Mouse (Mus musculus): ENCODE measurements at regions not wholly inside any gene's neighbourhood (a gene's known extent, or its start where the extent isn't known, plus 50 kb on each side); places are given as distances from the start of the nearest gene placed in this dataset.

- Histone ChIP-seq H3K4me2 (ENCODE audit: low read length) (no peak overlapping the region), H3K9me3 (replicated peaks; ENCODE audit: control insufficient read depth, low read length, poor library complexity, severe bottlenecking) (no peaks in the 10 kb centered on the region), H3K9ac (ENCODE audit: low read depth, low read length) (no peak overlapping the region), H3K4me1 (ENCODE audit: control insufficient read depth, insufficient read depth, low read length) (no peaks in the 10 kb centered on the region), H3K27ac (ENCODE audit: low read length) (no peak overlapping the region), H3K27me3 (ENCODE audit: control insufficient read depth, insufficient read depth, low read depth, low read length) (no peaks in the 10 kb centered on the region), H3K36me3 (ENCODE audit: control insufficient read depth, insufficient read depth, low read length) (no peaks in the 10 kb centered on the region), H3K4me3 (ENCODE audit: low read depth, low read length) (no peak overlapping the region)
- no peak for ATAC-seq
Measured at GRCm38 (mm10) chr13:15862941-15863340, 148.7 kb upstream of the Inhba start.

DNA sequence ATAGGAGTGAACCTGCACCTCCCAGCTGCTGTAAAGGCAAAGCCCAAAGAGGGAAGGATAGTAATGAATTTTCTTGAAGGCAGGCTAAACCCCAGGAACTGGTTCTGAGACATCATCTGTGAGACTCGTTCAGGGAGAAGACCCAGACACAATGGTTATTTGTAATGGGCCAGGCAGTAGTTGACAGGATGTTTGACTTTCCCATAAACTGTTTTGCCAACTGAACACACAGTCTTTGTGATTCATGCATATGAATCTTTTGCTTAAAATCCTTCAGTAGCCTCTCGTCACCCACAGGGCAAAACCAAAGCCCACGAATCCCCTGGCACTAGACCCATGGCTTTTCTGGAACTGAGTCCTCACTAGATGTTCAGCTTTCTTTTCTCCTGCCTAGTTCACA, 148.3 kb upstream of the Inhba start:
- H3K4me3 ChIP-seq (ENCODE audit: low read depth, low read length), result no peak overlapping the region
- no peaks in the 10 kb centered on the region for H3K4me1 ChIP-seq (ENCODE audit: control insufficient read depth, insufficient read depth, low read length)
- H3K27me3 ChIP-seq (ENCODE audit: control insufficient read depth, insufficient read depth, low read depth, low read length), result no peaks in the 10 kb centered on the region
- H3K9me3 ChIP-seq (replicated peaks; ENCODE audit: control insufficient read depth, low read length, poor library complexity, severe bottlenecking), result no peaks in the 10 kb centered on the region
- no peak overlapping the region for H3K27ac ChIP-seq (ENCODE audit: low read length)
- WGBS, result 55% methylated on average over 3 of the region's 3 CpGs
- no peak overlapping the region for H3K4me2 ChIP-seq (ENCODE audit: low read length)
- no peak overlapping the region for H3K9ac ChIP-seq (ENCODE audit: low read depth, low read length)
- no peaks in the 10 kb centered on the region for H3K36me3 ChIP-seq (ENCODE audit: control insufficient read depth, insufficient read depth, low read length)
- ATAC-seq, result no peak

- Histone ChIP-seq H3K27me3 (ENCODE audit: control insufficient read depth, insufficient read depth, low read depth, low read length) (no peaks in the 10 kb centered on the region), H3K4me3 (ENCODE audit: low read depth, low read length) (no peak overlapping the region), H3K4me1 (ENCODE audit: control insufficient read depth, insufficient read depth, low read length) (no peaks in the 10 kb centered on the region), H3K9me3 (replicated peaks; ENCODE audit: control insufficient read depth, low read length, poor library complexity, severe bottlenecking) (no peaks in the 10 kb centered on the region), H3K27ac (ENCODE audit: low read length) (no peak overlapping the region), H3K36me3 (ENCODE audit: control insufficient read depth, insufficient read depth, low read length) (no peaks in the 10 kb centered on the region), H3K4me2 (ENCODE audit: low read length) (no peak overlapping the region), H3K9ac (ENCODE audit: low read depth, low read length) (no peak overlapping the region)
- 82% methylated on average over 5 of the region's 5 CpGs for WGBS
- ATAC-seq, result no peak
Measured at GRCm38 (mm10) chr13:15867046-15867561, 144.5 kb upstream of the Inhba start.

DNA sequence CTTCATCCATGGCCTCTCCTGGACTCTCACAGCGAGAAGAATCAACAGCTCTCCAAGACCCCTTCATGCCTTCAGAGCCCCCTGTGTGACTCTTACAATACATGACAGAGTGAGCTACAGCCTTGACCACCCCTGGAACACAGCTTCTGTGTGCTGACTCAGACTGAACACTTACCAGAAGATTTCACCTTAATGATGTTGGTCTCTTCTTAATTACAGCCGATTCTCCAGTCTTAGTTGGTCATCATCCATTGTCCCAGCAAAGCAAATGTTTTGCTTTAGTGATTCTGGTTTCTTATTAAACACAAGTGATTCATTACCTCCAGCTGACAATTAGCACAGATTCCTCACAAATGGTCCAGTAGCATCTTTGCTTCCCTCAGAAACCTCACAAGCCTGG, 134.0 kb upstream of the Inhba start:
- no peak overlapping the region for H3K9ac ChIP-seq (ENCODE audit: low read depth, low read length)
- H3K27me3 ChIP-seq (ENCODE audit: control insufficient read depth, insufficient read depth, low read depth, low read length), result no peaks in the 10 kb centered on the region
- H3K27ac ChIP-seq (ENCODE audit: low read length), result no peak overlapping the region
- H3K4me3 ChIP-seq (ENCODE audit: low read depth, low read length), result no peak overlapping the region
- ATAC-seq, result no peak
- H3K36me3 ChIP-seq (ENCODE audit: control insufficient read depth, insufficient read depth, low read length), result no peaks in the 10 kb centered on the region
- WGBS, result 89% methylated on average over 2 of the region's 2 CpGs
- H3K4me1 ChIP-seq (ENCODE audit: control insufficient read depth, insufficient read depth, low read length), result no peaks in the 10 kb centered on the region
- no peaks in the 10 kb centered on the region for H3K9me3 ChIP-seq (replicated peaks; ENCODE audit: control insufficient read depth, low read length, poor library complexity, severe bottlenecking)
- H3K4me2 ChIP-seq (ENCODE audit: low read length), result no peak overlapping the region

DNA sequence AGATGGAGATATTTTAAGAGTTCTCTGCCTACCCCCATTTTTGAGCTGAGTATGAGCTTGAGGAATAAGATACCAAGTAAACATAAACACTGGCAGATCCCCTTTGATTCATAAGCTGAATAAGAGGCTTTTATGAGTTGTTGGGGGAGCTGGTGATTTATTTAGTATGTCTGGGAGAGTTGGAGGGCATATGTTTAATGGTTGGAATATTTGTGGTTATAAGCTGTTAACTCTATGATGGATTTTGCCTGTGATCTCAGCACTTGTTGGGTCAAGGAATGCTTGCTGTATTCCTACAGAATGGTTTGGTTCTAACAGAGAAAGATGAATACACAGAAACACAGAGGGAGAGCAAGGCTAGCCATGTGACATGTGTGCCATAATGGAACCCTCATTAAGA, 132.1 kb upstream of the Inhba start:
- ATAC-seq, result no peak
- Histone ChIP-seq H3K4me1 (ENCODE audit: control insufficient read depth, insufficient read depth, low read length) (no peaks in the 10 kb centered on the region), H3K9ac (ENCODE audit: low read depth, low read length) (no peak overlapping the region), H3K4me3 (ENCODE audit: low read depth, low read length) (no peak overlapping the region), H3K36me3 (ENCODE audit: control insufficient read depth, insufficient read depth, low read length) (no peaks in the 10 kb centered on the region), H3K27me3 (ENCODE audit: control insufficient read depth, insufficient read depth, low read depth, low read length) (no peaks in the 10 kb centered on the region), H3K9me3 (replicated peaks; ENCODE audit: control insufficient read depth, low read length, poor library complexity, severe bottlenecking) (no peaks in the 10 kb centered on the region), H3K27ac (ENCODE audit: low read length) (no peak overlapping the region), H3K4me2 (ENCODE audit: low read length) (no peak overlapping the region)

GRCm38 (mm10) chr13:15890794-15891193, 120.9 kb upstream of the Inhba start:
- 75% methylated on average over 3 of the region's 3 CpGs for WGBS
- Histone ChIP-seq H3K27ac (ENCODE audit: low read length) (no peak overlapping the region), H3K9ac (ENCODE audit: low read depth, low read length) (no peak overlapping the region), H3K27me3 (ENCODE audit: control insufficient read depth, insufficient read depth, low read depth, low read length) (no peaks in the 10 kb centered on the region), H3K4me1 (ENCODE audit: control insufficient read depth, insufficient read depth, low read length) (no peaks in the 10 kb centered on the region), H3K9me3 (replicated peaks; ENCODE audit: control insufficient read depth, low read length, poor library complexity, severe bottlenecking) (no peaks in the 10 kb centered on the region), H3K4me3 (ENCODE audit: low read depth, low read length) (no peak overlapping the region), H3K36me3 (ENCODE audit: control insufficient read depth, insufficient read depth, low read length) (no peaks in the 10 kb centered on the region), H3K4me2 (ENCODE audit: low read length) (no peak overlapping the region)
- ATAC-seq, result no peak

DNA sequence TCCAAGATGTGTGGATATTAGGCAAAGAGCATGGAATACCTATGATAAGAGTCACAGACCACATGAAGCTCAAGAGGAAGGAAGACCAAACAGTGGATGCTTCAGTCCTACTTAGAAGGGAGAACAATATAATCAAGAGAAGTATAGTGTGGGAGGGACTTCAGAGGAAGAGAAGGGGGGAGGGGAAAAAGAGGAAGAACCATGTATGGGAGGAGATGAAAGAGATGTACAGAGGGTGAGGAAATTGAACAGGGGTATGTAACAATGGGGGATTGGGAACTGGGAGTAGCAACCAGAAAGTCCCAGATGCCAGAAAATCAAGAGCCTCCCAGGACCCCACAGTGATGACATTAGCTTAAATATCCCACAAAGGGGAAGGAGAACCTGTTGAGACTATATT, 120.2 kb upstream of the Inhba start:
- no peak overlapping the region for H3K27ac ChIP-seq (ENCODE audit: low read length)
- H3K4me3 ChIP-seq (ENCODE audit: low read depth, low read length), result no peak overlapping the region
- no peak overlapping the region for H3K9ac ChIP-seq (ENCODE audit: low read depth, low read length)
- H3K4me2 ChIP-seq (ENCODE audit: low read length), result no peak overlapping the region
- H3K9me3 ChIP-seq (replicated peaks; ENCODE audit: control insufficient read depth, low read length, poor library complexity, severe bottlenecking), result no peaks in the 10 kb centered on the region
- H3K36me3 ChIP-seq (ENCODE audit: control insufficient read depth, insufficient read depth, low read length), result no peaks in the 10 kb centered on the region
- H3K4me1 ChIP-seq (ENCODE audit: control insufficient read depth, insufficient read depth, low read length), result no peaks in the 10 kb centered on the region
- no peaks in the 10 kb centered on the region for H3K27me3 ChIP-seq (ENCODE audit: control insufficient read depth, insufficient read depth, low read depth, low read length)
- ATAC-seq, result no peak

DNA sequence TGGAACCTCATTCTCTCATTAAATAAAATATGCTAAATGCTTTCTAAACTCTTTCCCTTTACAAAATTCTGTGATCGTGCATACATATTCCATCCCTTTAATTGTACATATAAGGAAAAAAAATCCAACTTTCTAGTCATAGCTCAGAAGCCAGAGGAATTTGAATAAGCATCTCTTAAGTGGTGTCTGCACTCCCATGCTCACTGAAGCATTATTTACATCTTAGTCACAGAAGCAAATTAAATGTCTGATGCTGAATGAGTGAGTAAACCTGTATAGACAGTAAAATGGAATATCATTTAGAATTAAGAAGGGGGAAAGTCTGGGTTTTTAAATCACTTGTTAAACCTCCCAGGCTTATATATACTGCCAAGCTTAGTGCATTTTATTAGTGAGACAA, 113.5 kb upstream of the Inhba start:
- no peak for ATAC-seq
- Histone ChIP-seq H3K4me1 (ENCODE audit: control insufficient read depth, insufficient read depth, low read length) (no peaks in the 10 kb centered on the region), H3K36me3 (ENCODE audit: control insufficient read depth, insufficient read depth, low read length) (no peaks in the 10 kb centered on the region), H3K9me3 (replicated peaks; ENCODE audit: control insufficient read depth, low read length, poor library complexity, severe bottlenecking) (no peaks in the 10 kb centered on the region), H3K4me2 (ENCODE audit: low read length) (no peak overlapping the region), H3K27me3 (ENCODE audit: control insufficient read depth, insufficient read depth, low read depth, low read length) (no peaks in the 10 kb centered on the region), H3K27ac (ENCODE audit: low read length) (no peak overlapping the region), H3K9ac (ENCODE audit: low read depth, low read length) (no peak overlapping the region), H3K4me3 (ENCODE audit: low read depth, low read length) (no peak overlapping the region)
- 89% methylated on average over 1 of the region's 1 CpGs for WGBS

GRCm38 (mm10) chr13:15901710-15902675, 109.7 kb upstream of the Inhba start:
- ATAC-seq, result no peak
- Histone ChIP-seq H3K4me1 (ENCODE audit: control insufficient read depth, insufficient read depth, low read length) (no peaks in the 10 kb centered on the region), H3K4me2 (ENCODE audit: low read length) (no peak overlapping the region)

More at GRCm38 (mm10) chr13:15901710-15902675, 109.7 kb upstream of the Inhba start:
- no peaks in the 10 kb centered on the region for H3K9me3 ChIP-seq (replicated peaks; ENCODE audit: control insufficient read depth, low read length, poor library complexity, severe bottlenecking)
- no peaks in the 10 kb centered on the region for H3K36me3 ChIP-seq (ENCODE audit: control insufficient read depth, insufficient read depth, low read length)
- H3K4me3 ChIP-seq (ENCODE audit: low read depth, low read length), result no peak overlapping the region
- no peak overlapping the region for H3K27ac ChIP-seq (ENCODE audit: low read length)
- no peaks in the 10 kb centered on the region for H3K27me3 ChIP-seq (ENCODE audit: control insufficient read depth, insufficient read depth, low read depth, low read length)
- no peak overlapping the region for H3K9ac ChIP-seq (ENCODE audit: low read depth, low read length)
- WGBS, result 40% methylated on average over 7 of the region's 7 CpGs

Data from midbrain, embryonic 16.5 days (tissue).